Mouse (Mus musculus) embryonic fibroblast, embryonic 13.5 days (primary cell): ENCODE results near the gene Ky.

Experiments used
- CTCF ChIP-seq: IDR thresholded peaks from 2 replicates; pipeline ENCODE4 v1.5.1; 2011; ENCODE audit warnings: mild to moderate bottlenecking, control low read depth, low read length, moderate library complexity, borderline replicate concordance; ENCODE audit not compliant: insufficient read depth
- POLR2A ChIP-seq: IDR thresholded peaks from 2 replicates; pipeline ENCODE4 v1.6.1; 2011; ENCODE audit warnings: low read depth, mild to moderate bottlenecking, control low read depth, low read length, moderate library complexity

- TF ChIP-seq CTCF: no peak
- no peak for TF ChIP-seq POLR2A
Observed at GRCm38 (mm10) chr9:102497089-102497690, 8.4 kb upstream of the Ky start.
